Mouse (Mus musculus) G1E (cell line): ENCODE measurements around the gene Shroom3.

Experiments used
- CTCF ChIP-seq: IDR thresholded peaks from 2 replicates; pipeline ENCODE4 v1.5.1; 2012; ENCODE audit warnings: low read depth, low read length, inconsistent platforms, mixed read lengths
- GATA1 ChIP-seq: IDR thresholded peaks from 2 replicates; pipeline ENCODE4 v1.6.1; 2012; ENCODE audit warnings: borderline replicate concordance, low read length, inconsistent platforms, mixed read lengths
- GATA2 ChIP-seq: IDR thresholded peaks from 2 replicates; pipeline ENCODE4 v1.6.1; 2012; ENCODE audit warnings: low read depth, low read length, inconsistent platforms, borderline replicate concordance
- POLR2AphosphoS5 ChIP-seq: IDR thresholded peaks from 2 replicates; pipeline ENCODE4 v1.6.1; 2012; ENCODE audit warnings: low read depth, low read length, inconsistent platforms; ENCODE audit not compliant: insufficient replicate concordance

- no peak for TF ChIP-seq CTCF
- no peak for TF ChIP-seq POLR2AphosphoS5
- TF ChIP-seq GATA1: no peak
- TF ChIP-seq GATA2: no peak
These were observed 16.4 kb upstream of the Shroom3 start for GRCm38 (mm10) chr5:92666860-92667259.
